Mouse (Mus musculus) testis, postnatal 14 days (tissue): ENCODE measurements at regions not wholly inside any gene's neighbourhood (a gene's known extent, or its start where the extent isn't known, plus 50 kb on each side); places are given as distances from the start of the nearest gene placed in this dataset.
A peak's percentile ranks its signal among the peaks of the same experiment; 100 is the strongest.

ENCODE experiments used
- DNase-seq: peaks from one replicate; pipeline ENCODE4 v3.0.0; 2021; ENCODE audit warnings: low spot score

GRCm38 (mm10) chr2:174848981-174849681, 88.7 kb downstream of the Edn3 start:
- DNase-seq: no peak

GRCm38 (mm10) chr2:174850860-174851259, 90.4 kb downstream of the Edn3 start:
- DNase-seq: no peak

- DNase-seq: peak; percentile 62
Measured at GRCm38 (mm10) chr2:174851525-174852330, 91.3 kb downstream of the Edn3 start.

GRCm38 (mm10) chr2:174853786-174854185, 93.4 kb downstream of the Edn3 start:
- DNase-seq: no peak

- DNase-seq: no peak
Measured at GRCm38 (mm10) chr2:174855548-174855947, 95.1 kb downstream of the Edn3 start.

- no peak for DNase-seq
Measured at GRCm38 (mm10) chr2:174856135-174856534, 95.7 kb downstream of the Edn3 start.

- DNase-seq: peak; percentile 76
Measured at GRCm38 (mm10) chr2:174858011-174858834, 97.8 kb downstream of the Edn3 start.

- DNase-seq: no peak
Measured at GRCm38 (mm10) chr2:174858835-174859215, 98.4 kb downstream of the Edn3 start.

- DNase-seq: no peak
Measured at GRCm38 (mm10) chr2:174859533-174859932, 99.1 kb downstream of the Edn3 start.

GRCm38 (mm10) chr2:174864657-174865056, 104.2 kb downstream of the Edn3 start:
- DNase-seq: no peak

GRCm38 (mm10) chr2:174866546-174866945, 106.1 kb downstream of the Edn3 start:
- DNase-seq: peak; percentile 55

GRCm38 (mm10) chr2:174867397-174867796, 107.0 kb downstream of the Edn3 start:
- DNase-seq: no peak

GRCm38 (mm10) chr2:174868186-174868585, 107.8 kb downstream of the Edn3 start:
- DNase-seq: no peak

GRCm38 (mm10) chr2:174868743-174869369, 108.4 kb downstream of the Edn3 start:
- DNase-seq: peak; percentile 48

- no peak for DNase-seq
Measured at GRCm38 (mm10) chr2:174870284-174870683, 109.9 kb downstream of the Edn3 start.

- DNase-seq: no peak
Measured at GRCm38 (mm10) chr2:174871225-174871624, 110.8 kb downstream of the Edn3 start.

- DNase-seq: no peak
Measured at GRCm38 (mm10) chr2:174871844-174872243, 111.4 kb downstream of the Edn3 start.

GRCm38 (mm10) chr2:174876886-174877285, 116.5 kb downstream of the Edn3 start:
- DNase-seq: peak; percentile 68

- DNase-seq: no peak
Measured at GRCm38 (mm10) chr2:174878979-174879378, 118.6 kb downstream of the Edn3 start.

- no peak for DNase-seq
Measured at GRCm38 (mm10) chr2:174880659-174881058, 120.2 kb downstream of the Edn3 start.

- no peak for DNase-seq
Measured at GRCm38 (mm10) chr2:174884232-174885225, 124.1 kb downstream of the Edn3 start.
